Mouse (Mus musculus): ENCODE measurements at regions not wholly inside any gene's neighbourhood (a gene's known extent, or its start where the extent isn't known, plus 50 kb on each side); places are given as distances from the start of the nearest gene placed in this dataset.

GRCm38 (mm10) chr8:126802641-126803040, 143.0 kb downstream of the Tomm20 start:
- H3K27me3 ChIP-seq (ENCODE audit: control insufficient read depth, insufficient read depth, low read length) = no peaks in the 10 kb centered on the region
- H3K9me3 ChIP-seq (replicated peaks; ENCODE audit: control insufficient read depth, low read length) = no peaks in the 10 kb centered on the region
- no peak overlapping the region for H3K9ac ChIP-seq (ENCODE audit: low read depth, low read length)
- H3K4me3 ChIP-seq (ENCODE audit: low read depth, low read length) = no peak overlapping the region
- H3K4me2 ChIP-seq = no peak overlapping the region
- H3K36me3 ChIP-seq (ENCODE audit: control insufficient read depth, insufficient read depth, low read length) = no peaks in the 10 kb centered on the region
- H3K4me1 ChIP-seq (ENCODE audit: control insufficient read depth, insufficient read depth, low read length) = peaks cover 22% of the 10 kb centered on the region
- no peak for ATAC-seq (replicated peaks; ENCODE audit: insufficient number of reproducible peaks, low FRiP score, low TSS enrichment)
- 74% methylated on average over 4 of the region's 4 CpGs for WGBS (ENCODE audit: insufficient replicate concordance)
- H3K27ac ChIP-seq (ENCODE audit: low read depth, low read length) = no peak overlapping the region

- H3K27me3 ChIP-seq (ENCODE audit: control insufficient read depth, insufficient read depth, low read length) = no peaks in the 10 kb centered on the region
- H3K4me1 ChIP-seq (ENCODE audit: control insufficient read depth, insufficient read depth, low read length) = peaks cover 9% of the 10 kb centered on the region
- no peak for ATAC-seq (replicated peaks; ENCODE audit: insufficient number of reproducible peaks, low FRiP score, low TSS enrichment)
- WGBS (ENCODE audit: insufficient replicate concordance) = 43% methylated on average over 6 of the region's 6 CpGs
- H3K36me3 ChIP-seq (ENCODE audit: control insufficient read depth, insufficient read depth, low read length) = no peaks in the 10 kb centered on the region
- H3K4me2 ChIP-seq = no peak overlapping the region
- no peak overlapping the region for H3K9ac ChIP-seq (ENCODE audit: low read depth, low read length)
- H3K9me3 ChIP-seq (replicated peaks; ENCODE audit: control insufficient read depth, low read length) = no peaks in the 10 kb centered on the region
- no peak overlapping the region for H3K4me3 ChIP-seq (ENCODE audit: low read depth, low read length)
- H3K27ac ChIP-seq (ENCODE audit: low read depth, low read length) = no peak overlapping the region
Measured at GRCm38 (mm10) chr8:126800976-126801375, 144.7 kb downstream of the Tomm20 start.

- H3K27ac ChIP-seq (ENCODE audit: low read depth, low read length) = no peak overlapping the region
- no peak overlapping the region for H3K4me2 ChIP-seq
- H3K36me3 ChIP-seq (ENCODE audit: control insufficient read depth, insufficient read depth, low read length) = no peaks in the 10 kb centered on the region
- no peaks in the 10 kb centered on the region for H3K9me3 ChIP-seq (replicated peaks; ENCODE audit: control insufficient read depth, low read length)
- no peaks in the 10 kb centered on the region for H3K4me1 ChIP-seq (ENCODE audit: control insufficient read depth, insufficient read depth, low read length)
- ATAC-seq (replicated peaks; ENCODE audit: insufficient number of reproducible peaks, low FRiP score, low TSS enrichment) = no peak
- H3K4me3 ChIP-seq (ENCODE audit: low read depth, low read length) = no peak overlapping the region
- no peak overlapping the region for H3K9ac ChIP-seq (ENCODE audit: low read depth, low read length)
- H3K27me3 ChIP-seq (ENCODE audit: control insufficient read depth, insufficient read depth, low read length) = no peaks in the 10 kb centered on the region
- 83% methylated on average over 9 of the region's 9 CpGs for WGBS (ENCODE audit: insufficient replicate concordance)
Measured at GRCm38 (mm10) chr8:126797571-126798334, 147.9 kb downstream of the Tomm20 start.

GRCm38 (mm10) chr8:126793657-126794056, 152.0 kb downstream of the Tomm20 start:
- H3K27ac ChIP-seq (ENCODE audit: low read depth, low read length) = no peak overlapping the region

GRCm38 (mm10) chr8:126791069-126791468, 154.6 kb downstream of the Tomm20 start:
- Histone ChIP-seq H3K9ac (ENCODE audit: low read depth, low read length) (no peak overlapping the region), H3K4me2 (no peak overlapping the region), H3K27ac (ENCODE audit: low read depth, low read length) (no peak overlapping the region), H3K4me1 (ENCODE audit: control insufficient read depth, insufficient read depth, low read length) (0 out of 2 replicates have a peak, but pooled peaks cover 6% of the 10 kb centered on the region), H3K27me3 (ENCODE audit: control insufficient read depth, insufficient read depth, low read length) (no peaks in the 10 kb centered on the region), H3K36me3 (ENCODE audit: control insufficient read depth, insufficient read depth, low read length) (no peaks in the 10 kb centered on the region), H3K4me3 (ENCODE audit: low read depth, low read length) (no peak overlapping the region), H3K9me3 (replicated peaks; ENCODE audit: control insufficient read depth, low read length) (peaks cover under 1% of the 10 kb centered on the region; the same call in 1 of the 2 replicates)
- WGBS (ENCODE audit: insufficient replicate concordance) = 80% methylated on average over 4 of the region's 4 CpGs
- ATAC-seq (replicated peaks; ENCODE audit: insufficient number of reproducible peaks, low FRiP score, low TSS enrichment) = no peak

More at GRCm38 (mm10) chr8:126793657-126794056, 152.0 kb downstream of the Tomm20 start:
- Histone ChIP-seq H3K9me3 (replicated peaks; ENCODE audit: control insufficient read depth, low read length) (no peaks in the 10 kb centered on the region), H3K4me1 (ENCODE audit: control insufficient read depth, insufficient read depth, low read length) (0 out of 2 replicates have a peak, but pooled peaks cover 1% of the 10 kb centered on the region), H3K9ac (ENCODE audit: low read depth, low read length) (no peak overlapping the region), H3K36me3 (ENCODE audit: control insufficient read depth, insufficient read depth, low read length) (no peaks in the 10 kb centered on the region), H3K4me2 (no peak overlapping the region), H3K4me3 (ENCODE audit: low read depth, low read length) (no peak overlapping the region), H3K27me3 (ENCODE audit: control insufficient read depth, insufficient read depth, low read length) (no peaks in the 10 kb centered on the region)
- WGBS (ENCODE audit: insufficient replicate concordance) = 65% methylated on average over 3 of the region's 3 CpGs
- no peak for ATAC-seq (replicated peaks; ENCODE audit: insufficient number of reproducible peaks, low FRiP score, low TSS enrichment)

GRCm38 (mm10) chr8:126790214-126790613, 155.4 kb downstream of the Tomm20 start:
- Histone ChIP-seq H3K27ac (ENCODE audit: low read depth, low read length) (no peak overlapping the region), H3K36me3 (ENCODE audit: control insufficient read depth, insufficient read depth, low read length) (no peaks in the 10 kb centered on the region), H3K4me3 (ENCODE audit: low read depth, low read length) (no peak overlapping the region), H3K4me1 (ENCODE audit: control insufficient read depth, insufficient read depth, low read length) (0 out of 2 replicates have a peak, but pooled peaks cover 6% of the 10 kb centered on the region), H3K9me3 (replicated peaks; ENCODE audit: control insufficient read depth, low read length) (peaks cover 3% of the 10 kb centered on the region; the same call in 1 of the 2 replicates), H3K27me3 (ENCODE audit: control insufficient read depth, insufficient read depth, low read length) (no peaks in the 10 kb centered on the region), H3K4me2 (no peak overlapping the region), H3K9ac (ENCODE audit: low read depth, low read length) (no peak overlapping the region)
- WGBS (ENCODE audit: insufficient replicate concordance) = 87% methylated on average over 9 of the region's 9 CpGs
- no peak for ATAC-seq (replicated peaks; ENCODE audit: insufficient number of reproducible peaks, low FRiP score, low TSS enrichment)

GRCm38 (mm10) chr8:126789076-126789475, 156.6 kb downstream of the Tomm20 start:
- Histone ChIP-seq H3K4me1 (ENCODE audit: control insufficient read depth, insufficient read depth, low read length) (0 out of 2 replicates have a peak, but pooled peaks cover 6% of the 10 kb centered on the region), H3K27ac (ENCODE audit: low read depth, low read length) (peak overlapping the region; percentile 43; the same call in 1 of the 2 replicates), H3K36me3 (ENCODE audit: control insufficient read depth, insufficient read depth, low read length) (no peaks in the 10 kb centered on the region), H3K27me3 (ENCODE audit: control insufficient read depth, insufficient read depth, low read length) (no peaks in the 10 kb centered on the region), H3K4me2 (no peak overlapping the region), H3K9me3 (replicated peaks; ENCODE audit: control insufficient read depth, low read length) (peaks cover 3% of the 10 kb centered on the region; the same call in 1 of the 2 replicates), H3K9ac (ENCODE audit: low read depth, low read length) (no peak overlapping the region), H3K4me3 (ENCODE audit: low read depth, low read length) (no peak overlapping the region)
- WGBS (ENCODE audit: insufficient replicate concordance) = 43% methylated on average over 4 of the region's 4 CpGs
- ATAC-seq (replicated peaks; ENCODE audit: insufficient number of reproducible peaks, low FRiP score, low TSS enrichment) = no peak

GRCm38 (mm10) chr8:126788669-126789068, 157.0 kb downstream of the Tomm20 start:
- Histone ChIP-seq H3K27me3 (ENCODE audit: control insufficient read depth, insufficient read depth, low read length) (no peaks in the 10 kb centered on the region), H3K4me1 (ENCODE audit: control insufficient read depth, insufficient read depth, low read length) (0 out of 2 replicates have a peak, but pooled peaks cover 6% of the 10 kb centered on the region), H3K9me3 (replicated peaks; ENCODE audit: control insufficient read depth, low read length) (peaks cover 3% of the 10 kb centered on the region; the same call in 1 of the 2 replicates), H3K4me3 (ENCODE audit: low read depth, low read length) (no peak overlapping the region), H3K36me3 (ENCODE audit: control insufficient read depth, insufficient read depth, low read length) (no peaks in the 10 kb centered on the region), H3K27ac (ENCODE audit: low read depth, low read length) (peak overlapping the region; percentile 43; the same call in 1 of the 2 replicates), H3K4me2 (no peak overlapping the region), H3K9ac (ENCODE audit: low read depth, low read length) (no peak overlapping the region)
- WGBS (ENCODE audit: insufficient replicate concordance) = 37% methylated on average over 4 of the region's 4 CpGs
- no peak for ATAC-seq (replicated peaks; ENCODE audit: insufficient number of reproducible peaks, low FRiP score, low TSS enrichment)
